Mouse (Mus musculus): ENCODE measurements around the gene Nisch. TPM values are rescaled to one million over a fixed set of nuclear protein-coding genes. Genes with fewer than 3 reads are reported as not detected.

The Nisch gene
- polyA plus RNA-seq, 1 experiment: 257 TPM

DNA sequence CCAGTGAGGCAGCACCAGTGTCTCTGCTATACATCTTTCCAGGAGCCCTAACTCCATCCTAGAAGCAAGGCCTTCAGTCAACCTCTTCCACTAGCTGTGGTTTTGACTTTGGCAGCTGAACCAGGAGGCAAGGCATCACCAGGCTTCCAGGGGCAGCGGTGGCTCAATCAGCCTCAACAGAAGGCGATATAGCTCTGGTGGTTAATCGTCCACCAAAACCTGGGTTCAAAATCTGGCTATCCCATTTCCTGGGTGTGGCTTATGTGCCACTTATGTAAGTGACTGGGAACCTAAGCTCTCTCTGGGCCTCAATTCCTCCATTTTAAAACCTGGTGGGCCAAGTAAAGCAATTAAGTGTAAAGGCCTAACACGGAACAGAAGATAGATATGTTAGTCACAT, 11.9 kb downstream of the Nisch start:
- 74% methylated on average over 4 of the region's 4 CpGs for WGBS
- peaks cover 25% of the 10 kb centered on the region for H3K36me3 ChIP-seq (ENCODE audit: control insufficient read depth, insufficient read depth, low read length)
- no peaks in the 10 kb centered on the region for H3K27me3 ChIP-seq (ENCODE audit: control insufficient read depth, insufficient read depth, low read length)
- no peak for DNase-seq (ENCODE audit: low read depth in 1 of 2, low spot score in 2 of 2)
- TF ChIP-seq POLR2A (IDR thresholded peaks at IDR 0.05; ENCODE audit: low read depth, low read length): no peak
- peaks cover 2% of the 10 kb centered on the region; the same call in 1 of the 2 replicates for H3K4me1 ChIP-seq (ENCODE audit: control insufficient read depth, insufficient read depth, insufficient read length)
- no peak overlapping the region for H3K4me3 ChIP-seq (ENCODE audit: extremely low read depth, insufficient read depth, insufficient read length)
- H3K27ac ChIP-seq (ENCODE audit: insufficient read depth, low read length): 0 out of 2 replicates have a peak overlapping the region, but pooled peaks have one; percentile 10

DNA sequence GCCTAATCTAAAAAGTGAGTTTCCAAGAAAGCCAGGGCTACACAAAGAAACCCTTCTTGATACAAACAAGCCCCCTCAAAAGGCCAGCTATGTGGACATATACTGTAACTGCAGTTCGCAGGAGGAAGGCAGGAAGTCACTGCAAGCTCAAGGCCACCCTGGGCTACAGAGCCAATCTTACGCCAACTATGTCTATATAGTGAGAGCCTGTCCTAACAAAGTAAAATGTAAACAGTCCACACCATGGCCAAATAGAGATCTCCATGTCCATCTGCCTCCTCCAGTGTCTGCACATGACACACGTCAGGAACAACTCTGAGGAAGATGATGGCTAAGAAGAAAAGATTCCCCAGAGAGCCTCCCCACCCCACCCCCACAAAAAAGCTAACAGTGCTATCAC, 16.7 kb downstream of the Nisch start:
- 92% methylated on average over 3 of the region's 3 CpGs for WGBS
- no peak for DNase-seq (ENCODE audit: low read depth in 1 of 2, low spot score in 2 of 2)
- Histone ChIP-seq H3K27me3 (ENCODE audit: control insufficient read depth, insufficient read depth, low read length) (no peaks in the 10 kb centered on the region), H3K36me3 (ENCODE audit: control insufficient read depth, insufficient read depth, low read length) (peaks cover 28% of the 10 kb centered on the region), H3K27ac (ENCODE audit: insufficient read depth, low read length) (no peak overlapping the region), H3K4me3 (ENCODE audit: extremely low read depth, insufficient read depth, insufficient read length) (no peak overlapping the region), H3K4me1 (ENCODE audit: control insufficient read depth, insufficient read depth, insufficient read length) (peaks cover 2% of the 10 kb centered on the region; the same call in 1 of the 2 replicates)
- no peak for TF ChIP-seq CTCF (IDR thresholded peaks at IDR 0.05; ENCODE audit: extremely low read depth, insufficient read depth, insufficient read length, insufficient replicate concordance)
- no peak for TF ChIP-seq POLR2A (IDR thresholded peaks at IDR 0.05; ENCODE audit: low read depth, low read length)

DNA sequence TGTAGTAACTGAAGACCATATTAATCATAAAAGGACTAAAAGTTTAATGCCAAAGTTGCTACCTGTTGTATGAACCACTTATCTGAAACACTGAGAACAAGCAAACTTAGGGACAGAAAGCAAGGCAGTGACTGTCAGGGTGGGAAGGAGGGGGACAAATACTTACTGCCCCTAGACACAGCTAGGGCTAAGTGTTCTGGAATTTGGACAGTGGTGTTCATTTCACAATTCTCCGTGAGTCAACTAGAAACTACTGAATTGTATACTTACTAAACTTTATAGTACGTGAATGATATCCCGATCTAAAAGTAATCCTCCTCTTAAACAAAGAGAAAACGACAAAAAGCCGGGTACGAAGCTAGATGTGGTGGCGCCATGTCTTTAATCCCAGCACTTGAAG, 17.1 kb downstream of the Nisch start:
- H3K36me3 ChIP-seq (ENCODE audit: control insufficient read depth, insufficient read depth, low read length): peaks cover 28% of the 10 kb centered on the region
- no peak for TF ChIP-seq POLR2A (IDR thresholded peaks at IDR 0.05; ENCODE audit: low read depth, low read length)
- TF ChIP-seq CTCF (IDR thresholded peaks at IDR 0.05; ENCODE audit: extremely low read depth, insufficient read depth, insufficient read length, insufficient replicate concordance): no peak

GRCm38 (mm10) chr14:31197547-31198516, 18.9 kb downstream of the Nisch start:
- no peaks in the 10 kb centered on the region for H3K27me3 ChIP-seq (ENCODE audit: control insufficient read depth, insufficient read depth, low read length)
- peaks cover 3% of the 10 kb centered on the region; the same call in 1 of the 2 replicates for H3K4me1 ChIP-seq (ENCODE audit: control insufficient read depth, insufficient read depth, insufficient read length)
- WGBS: 65% methylated on average over 16 of the region's 16 CpGs
- H3K36me3 ChIP-seq (ENCODE audit: control insufficient read depth, insufficient read depth, low read length): peaks cover 21% of the 10 kb centered on the region
- TF ChIP-seq CTCF (IDR thresholded peaks at IDR 0.05; ENCODE audit: extremely low read depth, insufficient read depth, insufficient read length, insufficient replicate concordance): no peak
- TF ChIP-seq POLR2A (IDR thresholded peaks at IDR 0.05; ENCODE audit: low read depth, low read length): no peak
- H3K4me3 ChIP-seq (ENCODE audit: extremely low read depth, insufficient read depth, insufficient read length): no peak overlapping the region
- peak overlapping the region; percentile 44; the same call in 1 of the 2 replicates for H3K27ac ChIP-seq (ENCODE audit: insufficient read depth, low read length)
- DNase-seq (ENCODE audit: low read depth in 1 of 2, low spot score in 2 of 2): no peak

More for the DNA sequence above, 17.1 kb downstream of the Nisch start:
- no peak for DNase-seq (ENCODE audit: low read depth in 1 of 2, low spot score in 2 of 2)
- Histone ChIP-seq H3K27me3 (ENCODE audit: control insufficient read depth, insufficient read depth, low read length) (no peaks in the 10 kb centered on the region), H3K4me1 (ENCODE audit: control insufficient read depth, insufficient read depth, insufficient read length) (peaks cover 3% of the 10 kb centered on the region; the same call in 1 of the 2 replicates), H3K4me3 (ENCODE audit: extremely low read depth, insufficient read depth, insufficient read length) (no peak overlapping the region), H3K27ac (ENCODE audit: insufficient read depth, low read length) (no peak overlapping the region)
- 91% methylated on average over 7 of the region's 7 CpGs for WGBS

GRCm38 (mm10) chr14:31195968-31196367, 20.8 kb downstream of the Nisch start:
- H3K36me3 ChIP-seq (ENCODE audit: control insufficient read depth, insufficient read depth, low read length): peaks cover 16% of the 10 kb centered on the region
- no peak overlapping the region for H3K27ac ChIP-seq (ENCODE audit: insufficient read depth, low read length)

GRCm38 (mm10) chr14:31195521-31195920, 21.2 kb downstream of the Nisch start:
- Histone ChIP-seq H3K27ac (ENCODE audit: insufficient read depth, low read length) (peak overlapping the region; percentile 78), H3K4me3 (ENCODE audit: extremely low read depth, insufficient read depth, insufficient read length) (no peak overlapping the region), H3K36me3 (ENCODE audit: control insufficient read depth, insufficient read depth, low read length) (peaks cover 14% of the 10 kb centered on the region), H3K4me1 (ENCODE audit: control insufficient read depth, insufficient read depth, insufficient read length) (peaks cover 3% of the 10 kb centered on the region; the same call in 1 of the 2 replicates), H3K27me3 (ENCODE audit: control insufficient read depth, insufficient read depth, low read length) (no peaks in the 10 kb centered on the region)
- WGBS: 83% methylated on average over 4 of the region's 4 CpGs
- DNase-seq (ENCODE audit: low read depth in 1 of 2, low spot score in 2 of 2): no peak
- TF ChIP-seq POLR2A (IDR thresholded peaks at IDR 0.05; ENCODE audit: low read depth, low read length) (no peak), CTCF (IDR thresholded peaks at IDR 0.05; ENCODE audit: extremely low read depth, insufficient read depth, insufficient read length, insufficient replicate concordance) (no peak)

More at GRCm38 (mm10) chr14:31195968-31196367, 20.8 kb downstream of the Nisch start:
- Histone ChIP-seq H3K27me3 (ENCODE audit: control insufficient read depth, insufficient read depth, low read length) (no peaks in the 10 kb centered on the region), H3K4me1 (ENCODE audit: control insufficient read depth, insufficient read depth, insufficient read length) (peaks cover 3% of the 10 kb centered on the region; the same call in 1 of the 2 replicates), H3K4me3 (ENCODE audit: extremely low read depth, insufficient read depth, insufficient read length) (no peak overlapping the region)
- DNase-seq (ENCODE audit: low read depth in 1 of 2, low spot score in 2 of 2): peak in 1 of 2 experiments; percentile 23
- TF ChIP-seq CTCF (IDR thresholded peaks at IDR 0.05; ENCODE audit: extremely low read depth, insufficient read depth, insufficient read length, insufficient replicate concordance): no peak
- no peak for TF ChIP-seq POLR2A (IDR thresholded peaks at IDR 0.05; ENCODE audit: low read depth, low read length)
